Mouse (Mus musculus): ENCODE data around the gene Tox3. TPM values are rescaled to one million over a fixed set of nuclear protein-coding genes. Genes with fewer than 3 reads are reported as not detected.

Gene Tox3
- polyA plus RNA-seq, 1 experiment from 2014 or later = 4.8 TPM

- H3K27ac ChIP-seq (replicated peaks) = no peak overlapping the region
- no peaks in the 10 kb centered on the region for H3K4me1 ChIP-seq
- H3K27me3 ChIP-seq = no peaks in the 10 kb centered on the region
- no peak for ATAC-seq (ENCODE audit: insufficient number of reproducible peaks, low FRiP score, low TSS enrichment, low read depth)
- H3K4me2 ChIP-seq (replicated peaks) = no peak overlapping the region
- H3K9ac ChIP-seq = no peak overlapping the region
- H3K9me3 ChIP-seq (replicated peaks) = no peaks in the 10 kb centered on the region
- H3K36me3 ChIP-seq = no peaks in the 10 kb centered on the region
- H3K4me3 ChIP-seq (replicated peaks) = no peak overlapping the region
- WGBS = 66% methylated on average over 12 of the region's 12 CpGs
Observed at GRCm38 (mm10) chr8:90267698-90268256, 80.4 kb downstream of the Tox3 start.

GRCm38 (mm10) chr8:90266986-90267385 is 81.2 kb downstream of the Tox3 start:
- no peak for ATAC-seq (ENCODE audit: insufficient number of reproducible peaks, low FRiP score, low TSS enrichment, low read depth)
- Histone ChIP-seq H3K27me3 (no peaks in the 10 kb centered on the region), H3K36me3 (no peaks in the 10 kb centered on the region), H3K4me2 (replicated peaks) (no peak overlapping the region), H3K4me3 (replicated peaks) (no peak overlapping the region), H3K27ac (replicated peaks) (no peak overlapping the region), H3K9ac (no peak overlapping the region), H3K4me1 (no peaks in the 10 kb centered on the region), H3K9me3 (replicated peaks) (no peaks in the 10 kb centered on the region)
- 64% methylated on average over 3 of the region's 3 CpGs for WGBS

GRCm38 (mm10) chr8:90266239-90266638 is 81.9 kb downstream of the Tox3 start:
- Histone ChIP-seq H3K27ac (replicated peaks) (no peak overlapping the region), H3K4me3 (replicated peaks) (no peak overlapping the region), H3K36me3 (no peaks in the 10 kb centered on the region), H3K27me3 (no peaks in the 10 kb centered on the region), H3K4me1 (no peaks in the 10 kb centered on the region), H3K4me2 (replicated peaks) (no peak overlapping the region), H3K9me3 (replicated peaks) (no peaks in the 10 kb centered on the region), H3K9ac (no peak overlapping the region)
- no peak for ATAC-seq (ENCODE audit: insufficient number of reproducible peaks, low FRiP score, low TSS enrichment, low read depth)
- WGBS = 75% methylated on average over 8 of the region's 8 CpGs

GRCm38 (mm10) chr8:90254158-90254867 is 93.8 kb downstream of the Tox3 start:
- H3K36me3 ChIP-seq = no peaks in the 10 kb centered on the region
- H3K4me3 ChIP-seq (replicated peaks) = no peak overlapping the region
- 66% methylated on average over 11 of the region's 11 CpGs for WGBS
- no peak overlapping the region for H3K9ac ChIP-seq
- H3K27ac ChIP-seq (replicated peaks) = no peak overlapping the region
- no peak for ATAC-seq (ENCODE audit: insufficient number of reproducible peaks, low FRiP score, low TSS enrichment, low read depth)
- H3K27me3 ChIP-seq = no peaks in the 10 kb centered on the region
- no peak overlapping the region for H3K4me2 ChIP-seq (replicated peaks)
- H3K9me3 ChIP-seq (replicated peaks) = no peaks in the 10 kb centered on the region
- no peaks in the 10 kb centered on the region for H3K4me1 ChIP-seq

GRCm38 (mm10) chr8:90246357-90246756 is 101.8 kb downstream of the Tox3 start:
- Histone ChIP-seq H3K4me1 (peaks cover 6% of the 10 kb centered on the region; the same call in 1 of the 2 replicates), H3K9ac (no peak overlapping the region), H3K36me3 (no peaks in the 10 kb centered on the region), H3K4me3 (replicated peaks) (no peak overlapping the region), H3K4me2 (replicated peaks) (no peak overlapping the region), H3K27ac (replicated peaks) (no peak overlapping the region), H3K9me3 (replicated peaks) (no peaks in the 10 kb centered on the region), H3K27me3 (no peaks in the 10 kb centered on the region)
- no peak for ATAC-seq (ENCODE audit: insufficient number of reproducible peaks, low FRiP score, low TSS enrichment, low read depth)
- whole genome bisulfite sequencing = 86% methylated on average over 8 of the region's 8 CpGs

GRCm38 (mm10) chr8:90245828-90246227 is 102.3 kb downstream of the Tox3 start:
- Histone ChIP-seq H3K9me3 (replicated peaks) (no peaks in the 10 kb centered on the region), H3K4me1 (peaks cover 6% of the 10 kb centered on the region; the same call in 1 of the 2 replicates), H3K27me3 (no peaks in the 10 kb centered on the region), H3K9ac (no peak overlapping the region), H3K4me2 (replicated peaks) (no peak overlapping the region), H3K27ac (replicated peaks) (no peak overlapping the region), H3K4me3 (replicated peaks) (no peak overlapping the region), H3K36me3 (no peaks in the 10 kb centered on the region)
- 63% methylated on average over 3 of the region's 3 CpGs for WGBS
- no peak for ATAC-seq (ENCODE audit: insufficient number of reproducible peaks, low FRiP score, low TSS enrichment, low read depth)

- H3K36me3 ChIP-seq = no peaks in the 10 kb centered on the region
- H3K4me2 ChIP-seq (replicated peaks) = no peak overlapping the region
- H3K27me3 ChIP-seq = no peaks in the 10 kb centered on the region
- no peak for ATAC-seq (ENCODE audit: insufficient number of reproducible peaks, low FRiP score, low TSS enrichment, low read depth)
- H3K9me3 ChIP-seq (replicated peaks) = no peaks in the 10 kb centered on the region
- H3K4me3 ChIP-seq (replicated peaks) = no peak overlapping the region
- 67% methylated on average over 5 of the region's 5 CpGs for WGBS
- H3K9ac ChIP-seq = no peak overlapping the region
- H3K27ac ChIP-seq (replicated peaks) = no peak overlapping the region
- H3K4me1 ChIP-seq = peaks cover 6% of the 10 kb centered on the region; the same call in 1 of the 2 replicates
Observed at GRCm38 (mm10) chr8:90245187-90245586, 103.0 kb downstream of the Tox3 start.

GRCm38 (mm10) chr8:90244458-90245145 is 103.5 kb downstream of the Tox3 start:
- Histone ChIP-seq H3K36me3 (no peaks in the 10 kb centered on the region), H3K4me3 (replicated peaks) (no peak overlapping the region), H3K9ac (no peak overlapping the region), H3K27me3 (no peaks in the 10 kb centered on the region), H3K4me1 (peaks cover 6% of the 10 kb centered on the region; the same call in 1 of the 2 replicates), H3K9me3 (replicated peaks) (no peaks in the 10 kb centered on the region), H3K4me2 (replicated peaks) (no peak overlapping the region), H3K27ac (replicated peaks) (no peak overlapping the region)
- WGBS = 40% methylated on average over 10 of the region's 10 CpGs
- ATAC-seq (ENCODE audit: insufficient number of reproducible peaks, low FRiP score, low TSS enrichment, low read depth) = peak; percentile 80; the same call in 1 of the 2 replicates

- H3K9me3 ChIP-seq (replicated peaks) = no peaks in the 10 kb centered on the region
- no peaks in the 10 kb centered on the region for H3K36me3 ChIP-seq
- ATAC-seq (ENCODE audit: insufficient number of reproducible peaks, low FRiP score, low TSS enrichment, low read depth) = no peak
- H3K4me3 ChIP-seq (replicated peaks) = no peak overlapping the region
- H3K4me2 ChIP-seq (replicated peaks) = no peak overlapping the region
- no peak overlapping the region for H3K27ac ChIP-seq (replicated peaks)
- no peaks in the 10 kb centered on the region for H3K27me3 ChIP-seq
- WGBS = 70% methylated on average over 5 of the region's 5 CpGs
- no peak overlapping the region for H3K9ac ChIP-seq
- H3K4me1 ChIP-seq = peaks cover 6% of the 10 kb centered on the region; the same call in 1 of the 2 replicates
Observed at GRCm38 (mm10) chr8:90243957-90244356, 104.2 kb downstream of the Tox3 start.

- no peaks in the 10 kb centered on the region for H3K9me3 ChIP-seq (replicated peaks)
- 88% methylated on average over 2 of the region's 2 CpGs for WGBS
- no peak overlapping the region for H3K4me2 ChIP-seq (replicated peaks)
- no peak for ATAC-seq (ENCODE audit: insufficient number of reproducible peaks, low FRiP score, low TSS enrichment, low read depth)
- no peaks in the 10 kb centered on the region for H3K36me3 ChIP-seq
- no peak overlapping the region for H3K4me3 ChIP-seq (replicated peaks)
- no peak overlapping the region for H3K9ac ChIP-seq
- peaks cover 6% of the 10 kb centered on the region; the same call in 1 of the 2 replicates for H3K4me1 ChIP-seq
- H3K27ac ChIP-seq (replicated peaks) = no peak overlapping the region
- H3K27me3 ChIP-seq = no peaks in the 10 kb centered on the region
Observed at GRCm38 (mm10) chr8:90242351-90242750, 105.8 kb downstream of the Tox3 start.

GRCm38 (mm10) chr8:90241461-90241860 is 106.7 kb downstream of the Tox3 start:
- WGBS = 36% methylated on average over 4 of the region's 4 CpGs
- no peak for ATAC-seq (ENCODE audit: insufficient number of reproducible peaks, low FRiP score, low TSS enrichment, low read depth)

More at GRCm38 (mm10) chr8:90241461-90241860, 106.7 kb downstream of the Tox3 start:
- Histone ChIP-seq H3K9me3 (replicated peaks) (no peaks in the 10 kb centered on the region), H3K27ac (replicated peaks) (no peak overlapping the region), H3K9ac (no peak overlapping the region), H3K36me3 (no peaks in the 10 kb centered on the region), H3K27me3 (no peaks in the 10 kb centered on the region), H3K4me2 (replicated peaks) (no peak overlapping the region), H3K4me1 (peaks cover 6% of the 10 kb centered on the region; the same call in 1 of the 2 replicates), H3K4me3 (replicated peaks) (no peak overlapping the region)

Data from embryonic facial prominence, embryonic 15.5 days (tissue).